Mouse (Mus musculus): ENCODE measurements around the gene Sptlc2.

Sptlc2 gene

DNA sequence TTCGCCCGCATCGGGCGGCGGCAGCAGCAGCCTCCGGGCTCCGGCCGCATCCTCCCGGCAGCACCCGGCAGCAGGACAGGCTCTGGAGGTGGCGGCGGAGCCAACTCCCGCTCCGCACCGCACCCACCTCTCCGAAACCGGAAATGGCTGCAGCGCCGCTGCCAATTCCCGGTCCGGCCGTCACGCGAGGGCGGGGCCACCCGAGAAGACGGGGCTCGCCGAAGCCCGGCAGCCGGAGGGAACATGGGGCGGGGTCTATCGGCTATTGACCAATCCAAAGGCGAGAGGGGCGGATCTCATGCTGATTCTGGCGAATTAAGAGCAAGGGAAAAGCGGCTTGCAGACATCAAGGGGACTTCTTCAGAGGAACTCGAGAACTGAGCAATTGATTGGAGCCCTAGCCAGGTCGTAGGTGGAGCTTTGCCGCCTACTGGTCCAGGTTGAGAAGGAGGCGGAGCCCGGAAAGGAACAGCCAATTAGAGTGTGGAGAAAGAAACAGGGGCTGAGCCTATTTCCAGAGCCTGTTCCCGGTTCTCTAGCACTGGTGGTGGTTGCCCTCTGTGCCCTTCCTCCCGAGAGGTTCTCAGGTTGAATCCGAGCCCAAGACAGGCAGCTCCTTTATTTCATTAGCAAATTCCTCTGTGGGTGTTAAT lies at the start of gene Sptlc2:
Gene Sptlc2, minus strand, starts transcription at position 234 of the 653 bp plus-strand sequence.
- DNase-seq (ENCODE audit: low spot score in 2 of 2), result peak; percentile 99 to 100

DNA sequence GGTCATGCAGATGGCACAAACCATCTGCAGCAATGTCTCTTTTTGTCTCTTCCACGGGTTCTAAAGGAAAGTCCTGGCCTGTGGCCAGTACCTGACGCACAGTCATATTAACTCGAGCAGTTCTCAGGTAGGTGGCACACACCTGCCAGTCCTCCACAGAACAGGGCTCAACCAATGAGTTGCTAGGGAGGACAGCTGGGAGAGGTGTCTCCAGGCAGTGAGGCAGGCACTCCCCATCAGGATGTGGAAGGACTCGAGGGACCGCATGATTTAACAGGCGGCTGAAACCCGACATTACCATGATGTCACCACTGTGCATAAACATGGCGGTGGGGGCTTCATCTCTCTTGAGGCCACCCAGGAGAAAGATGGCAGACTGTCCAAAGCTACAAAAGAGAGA lies 40.7 kb upstream of the Sptlc2 start:
- no peak for DNase-seq (ENCODE audit: low spot score in 2 of 2)

DNA sequence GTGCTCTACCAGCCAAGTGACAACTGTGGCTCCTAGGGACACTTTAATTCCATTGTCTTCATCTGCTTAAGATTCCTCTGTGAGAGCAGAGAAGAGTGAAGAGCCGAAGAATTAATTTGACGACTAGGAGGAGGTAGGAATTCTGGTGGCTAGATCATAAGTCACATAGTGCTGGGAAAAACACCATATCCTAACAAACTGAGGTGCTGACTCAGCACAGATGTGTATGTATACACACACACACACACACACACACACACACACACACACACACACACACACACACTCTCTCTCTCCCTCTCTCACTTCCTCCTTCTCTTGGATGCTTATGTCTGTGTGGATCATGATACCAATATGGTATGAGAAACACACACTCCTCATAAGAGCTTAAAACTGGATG lies 40.1 kb upstream of the Sptlc2 start:
- no peak for DNase-seq (ENCODE audit: low spot score in 2 of 2)

DNA sequence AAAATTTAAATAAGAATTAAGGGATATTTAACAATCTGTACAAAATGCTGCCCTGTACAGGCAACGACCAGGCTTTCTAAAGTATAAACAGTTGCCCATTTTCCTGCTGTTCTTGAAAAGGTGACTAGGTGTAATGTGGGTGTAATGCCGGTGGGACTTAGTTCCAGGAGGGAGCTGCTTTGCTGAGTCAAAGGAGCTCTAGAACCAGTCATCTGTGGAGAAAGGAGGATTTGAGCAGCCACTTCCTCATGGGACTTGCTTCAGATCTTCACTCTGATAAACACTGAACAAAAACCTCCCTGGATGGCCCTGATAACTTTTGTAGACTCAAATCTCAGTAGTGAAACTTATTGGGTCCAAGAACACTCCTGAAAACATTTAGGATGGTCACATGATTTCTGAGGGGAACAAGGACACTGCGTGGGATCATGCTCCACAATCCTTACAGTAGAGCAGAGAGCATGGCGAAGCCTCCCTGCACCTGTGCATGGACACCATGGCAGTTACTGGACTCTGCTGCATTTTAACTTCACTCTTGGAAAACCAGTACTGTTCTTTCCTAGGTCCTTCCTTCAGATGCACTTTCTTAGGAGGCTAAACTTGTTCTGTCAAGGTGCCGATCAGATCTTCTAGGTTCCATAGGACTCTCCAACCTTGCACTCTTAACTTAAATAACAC lies 38.3 kb upstream of the Sptlc2 start:
- no peak for DNase-seq (ENCODE audit: low spot score in 2 of 2)

DNA sequence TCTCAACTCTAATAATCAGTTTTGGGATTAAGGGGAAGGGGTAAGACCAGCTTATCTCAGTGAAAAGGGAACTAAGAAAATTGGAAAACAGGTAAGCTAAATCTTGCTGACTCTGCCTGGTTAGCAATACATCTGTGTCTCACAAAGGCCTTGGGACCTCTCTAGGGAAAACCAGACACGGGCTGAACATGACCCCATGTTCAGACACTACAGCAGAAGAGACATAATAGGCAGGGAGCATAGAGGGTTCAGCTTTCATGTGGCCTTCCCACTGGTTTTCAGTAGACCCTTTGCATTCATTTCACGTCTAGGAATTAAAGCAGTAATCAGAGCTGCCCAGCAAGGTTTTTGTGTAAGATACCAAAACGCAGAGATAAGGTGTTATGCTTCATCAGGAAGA lies 36.4 kb upstream of the Sptlc2 start:
- DNase-seq (ENCODE audit: low spot score in 2 of 2), result no peak

DNA sequence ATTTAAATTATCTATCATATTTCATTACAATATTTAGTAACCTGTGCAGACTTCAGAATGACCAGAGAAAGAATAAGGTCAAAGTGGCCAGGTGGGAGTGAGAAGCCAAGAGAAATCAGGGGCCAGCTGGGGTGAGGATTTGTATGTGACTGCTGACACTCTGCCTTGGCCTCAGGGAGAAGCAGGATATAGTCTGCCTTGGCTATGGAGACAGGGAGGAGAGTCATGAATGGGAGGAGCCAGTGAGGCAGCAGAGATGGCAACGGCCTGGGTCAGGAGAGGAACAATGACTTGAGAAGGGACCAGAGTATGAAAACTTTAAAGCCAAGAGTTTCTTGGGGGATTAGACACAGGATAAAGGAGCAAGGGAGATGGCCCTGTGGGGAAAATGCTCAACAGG lies 35.5 kb upstream of the Sptlc2 start:
- no peak for DNase-seq (ENCODE audit: low spot score in 2 of 2)

DNA sequence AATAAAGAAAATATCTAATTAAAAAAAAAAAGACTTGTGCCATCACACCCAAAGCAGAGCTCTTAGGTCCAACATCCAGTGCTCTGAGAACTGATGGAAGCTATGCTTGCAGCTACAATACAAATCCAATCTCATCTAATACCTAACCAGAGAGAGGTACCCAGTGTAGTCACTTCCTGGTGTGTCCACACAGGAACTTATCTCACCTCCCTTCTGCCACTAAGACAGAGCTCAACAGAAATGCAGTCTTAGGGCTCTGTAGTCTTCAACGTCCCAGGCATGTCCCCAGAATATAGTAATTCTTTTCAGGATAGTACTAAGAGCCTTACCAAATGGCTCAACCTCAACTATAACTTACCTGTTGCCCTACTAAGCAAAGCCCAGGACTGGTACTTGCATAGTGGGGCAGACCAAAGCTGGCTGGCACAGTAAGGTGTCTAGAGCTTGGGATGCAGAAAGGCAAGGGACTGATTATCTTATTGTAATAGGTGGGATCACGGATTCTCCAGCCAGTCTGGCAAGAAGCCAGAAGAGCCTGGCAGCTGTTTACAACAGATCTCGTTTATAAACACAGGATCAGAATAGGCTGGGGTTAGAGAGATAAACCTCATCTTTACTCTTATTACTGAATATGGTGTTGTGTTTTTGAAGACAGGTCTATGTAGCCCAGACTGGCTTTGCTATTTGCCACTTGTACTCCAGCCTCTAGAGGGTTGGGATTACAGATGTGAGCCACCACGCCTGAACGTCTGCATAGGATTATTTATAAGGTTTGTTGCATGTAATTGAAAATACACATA lies 33.8 kb upstream of the Sptlc2 start:
- no peak for DNase-seq (ENCODE audit: low spot score in 2 of 2)

DNA sequence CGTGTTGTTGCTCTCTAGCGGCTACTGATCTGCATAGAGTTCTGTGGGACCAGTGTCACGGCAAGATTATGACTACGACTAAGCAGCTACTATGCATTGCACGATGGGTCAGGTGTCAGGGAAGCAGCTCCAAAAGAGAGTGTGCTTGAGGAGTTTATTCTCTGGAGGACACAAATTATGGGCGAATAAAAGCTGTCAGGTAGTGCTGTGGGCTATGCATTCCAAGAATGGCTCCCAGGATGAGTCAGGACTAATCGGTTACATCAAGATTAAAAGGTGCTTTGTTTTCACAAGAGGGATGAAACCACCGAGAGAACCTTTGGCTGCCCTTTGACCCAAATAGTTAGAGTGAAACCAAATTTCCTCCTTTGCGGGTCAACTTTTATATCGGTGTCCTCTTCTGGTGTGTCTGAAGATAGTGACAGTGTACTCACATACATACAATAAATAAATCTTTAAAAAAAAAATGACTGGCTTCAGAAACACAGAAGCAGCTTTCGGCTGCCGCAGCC lies 31.9 kb upstream of the Sptlc2 start:
- no peak for DNase-seq (ENCODE audit: low spot score in 2 of 2)

DNA sequence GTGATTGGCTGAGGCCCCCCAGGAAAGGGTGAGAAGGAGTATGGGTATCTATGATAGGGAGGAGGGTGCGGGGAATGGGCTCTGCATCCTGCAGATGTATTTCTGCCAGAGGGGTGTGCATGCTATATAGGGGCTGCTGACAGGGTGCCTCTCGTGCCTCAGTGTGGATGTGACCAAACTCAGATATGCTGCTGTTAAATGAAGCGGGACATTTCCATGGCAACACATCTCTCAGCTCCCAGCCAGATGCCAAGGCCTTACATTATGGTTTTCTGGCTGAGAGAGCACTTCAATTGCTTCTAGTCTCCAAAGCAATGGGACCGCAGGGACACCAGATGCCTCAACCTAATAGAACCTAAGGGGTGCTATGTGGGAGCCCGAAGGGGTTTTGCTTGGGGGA lies 30.8 kb upstream of the Sptlc2 start:
- no peak for DNase-seq (ENCODE audit: low spot score in 2 of 2)

DNA sequence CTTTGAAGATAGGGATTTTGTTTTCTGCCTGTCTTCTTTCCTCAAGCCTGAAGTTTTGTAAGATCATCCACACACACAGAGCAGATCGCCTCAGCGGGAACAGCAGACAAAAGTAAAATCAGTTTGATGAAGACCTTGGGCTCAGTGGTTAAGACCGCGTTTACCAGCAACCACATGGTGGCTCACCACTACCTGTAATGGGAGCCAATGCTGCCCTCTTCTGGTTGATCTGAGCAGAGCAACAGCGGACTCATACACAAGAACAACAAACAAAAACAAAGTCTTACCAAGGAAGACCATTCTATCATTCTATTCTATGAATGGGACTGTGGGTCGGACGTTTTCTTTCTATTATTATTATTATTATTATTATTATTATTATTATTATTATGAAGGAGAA lies 28.5 kb upstream of the Sptlc2 start:
- DNase-seq (ENCODE audit: low spot score in 2 of 2), result peak; percentile 31 to 45

DNA sequence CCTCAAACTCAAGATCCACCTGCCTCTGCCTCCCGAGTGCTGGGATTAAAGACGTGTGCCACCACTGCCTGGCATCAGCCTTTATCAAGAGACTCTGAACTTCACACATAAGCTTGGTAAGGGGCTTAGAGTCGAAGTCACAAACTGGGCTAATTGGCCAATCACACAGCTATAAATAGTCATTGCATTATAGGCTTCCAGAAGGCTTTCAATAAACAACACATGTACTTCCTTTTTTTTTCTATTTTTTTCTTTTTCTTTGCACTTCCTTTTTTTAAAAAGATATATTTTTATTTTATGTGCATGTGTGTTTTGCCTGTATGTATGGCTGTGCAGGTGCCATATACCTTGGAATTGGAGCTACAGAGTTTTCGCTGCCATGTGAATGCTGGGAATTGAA lies 27.2 kb upstream of the Sptlc2 start:
- DNase-seq (ENCODE audit: low spot score in 2 of 2), result no peak

DNA sequence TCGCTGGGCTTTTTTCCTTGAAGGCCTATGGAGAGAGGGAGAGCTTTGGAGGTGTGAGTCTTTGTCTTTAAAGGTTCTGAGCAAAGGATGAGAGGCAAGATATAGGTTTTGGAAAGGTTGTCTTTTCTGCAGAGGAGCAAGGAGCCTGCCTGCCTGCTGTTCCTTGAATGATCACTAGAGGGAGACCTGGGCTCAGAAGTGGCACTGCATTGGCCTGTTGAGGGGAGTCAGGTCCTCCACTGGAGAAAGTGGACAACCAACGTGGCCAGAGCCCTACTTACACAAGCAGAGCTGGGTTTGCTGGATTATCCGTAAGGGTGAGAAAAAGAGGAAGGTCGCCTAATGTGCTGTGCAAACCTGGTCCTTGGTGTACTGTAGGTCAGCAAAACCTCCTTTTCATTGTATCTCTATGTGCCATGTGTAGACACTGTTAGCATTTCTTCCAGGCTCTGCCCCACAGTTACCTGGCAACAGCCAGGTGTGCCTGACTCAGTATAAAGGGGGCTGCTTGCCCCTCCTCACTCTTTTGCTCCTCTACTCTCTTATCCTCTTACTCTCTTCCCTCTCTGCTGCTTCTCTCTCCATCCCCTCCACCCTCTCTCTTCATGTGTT lies 25.1 kb upstream of the Sptlc2 start:
- peak; percentile 53 for DNase-seq (ENCODE audit: low spot score in 2 of 2)

DNA sequence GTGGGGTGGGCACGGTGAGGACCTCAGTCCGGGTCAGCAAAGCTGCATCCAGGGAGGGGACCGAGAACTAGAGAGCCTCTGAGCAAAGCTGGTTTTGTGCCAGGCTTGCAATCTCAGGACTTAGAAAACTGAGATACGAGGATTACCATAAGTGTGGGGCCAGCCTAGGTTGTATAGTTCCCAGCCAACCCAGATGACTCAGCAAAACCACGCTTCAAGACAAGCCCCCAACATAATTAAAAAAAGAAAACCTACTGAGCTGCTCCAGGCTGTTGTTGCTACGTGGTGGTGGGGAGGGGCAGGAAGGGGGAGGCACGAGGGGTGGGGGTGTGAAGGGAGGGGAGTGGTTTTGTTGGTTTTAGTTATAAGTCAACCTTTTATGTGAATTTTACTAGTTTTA lies 22.8 kb upstream of the Sptlc2 start:
- no peak for DNase-seq (ENCODE audit: low spot score in 2 of 2)

DNA sequence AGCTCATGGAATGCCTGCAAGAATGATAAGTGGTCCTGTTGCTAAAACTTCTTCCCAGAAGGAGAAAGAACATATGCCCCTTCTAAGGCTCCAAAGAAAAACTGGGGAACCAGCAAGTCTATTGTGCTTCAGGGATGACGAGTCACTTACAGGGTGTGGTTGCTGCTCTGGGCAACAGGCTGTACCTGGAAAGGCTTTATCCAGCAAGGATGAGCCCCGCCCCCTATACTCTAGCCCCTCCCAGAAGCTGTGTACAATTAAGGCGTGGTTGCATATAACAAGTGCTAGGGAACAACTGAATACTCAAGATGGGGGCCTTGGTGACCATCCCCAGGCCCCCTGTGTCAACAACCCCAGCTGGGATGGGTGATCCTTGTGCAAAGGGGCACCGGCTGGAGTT lies 21.0 kb upstream of the Sptlc2 start:
- DNase-seq (ENCODE audit: low spot score in 2 of 2), result no peak

DNA sequence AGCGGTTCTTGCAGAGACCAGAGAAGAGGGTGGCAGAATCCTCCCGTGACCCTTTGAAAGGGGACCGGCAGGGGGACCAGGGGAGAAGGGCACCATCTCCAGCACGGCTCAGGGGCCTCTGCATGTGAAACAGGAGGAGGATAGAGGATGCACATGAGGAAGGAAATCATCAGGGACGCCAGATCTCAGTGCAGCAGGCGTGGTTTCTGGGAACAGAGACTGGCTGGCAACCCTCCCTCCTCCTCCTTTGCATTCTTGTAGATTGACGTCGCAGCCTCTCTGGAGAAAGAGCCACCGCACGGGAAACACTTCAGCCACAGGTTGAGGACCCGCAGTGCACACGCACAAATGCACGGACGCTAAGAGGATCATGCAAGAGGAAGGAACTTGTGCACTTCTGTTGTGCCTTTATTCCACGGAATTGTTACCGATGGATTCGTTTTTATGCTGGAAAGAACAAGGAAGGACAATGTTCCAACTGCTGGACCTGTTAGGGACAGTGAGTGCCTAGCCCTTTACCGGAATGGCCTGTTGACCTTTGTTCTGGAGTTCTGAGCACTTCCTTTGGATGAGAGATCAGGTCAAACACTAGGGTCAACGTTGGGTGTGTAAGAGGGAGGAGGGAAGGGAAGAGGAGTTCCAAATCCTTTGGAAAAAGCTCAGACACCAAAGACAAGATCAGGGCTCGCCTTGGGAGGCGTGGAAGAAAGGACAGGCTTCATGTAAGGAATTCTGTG lies 19.9 kb upstream of the Sptlc2 start:
- DNase-seq (ENCODE audit: low spot score in 2 of 2), result no peak

DNA sequence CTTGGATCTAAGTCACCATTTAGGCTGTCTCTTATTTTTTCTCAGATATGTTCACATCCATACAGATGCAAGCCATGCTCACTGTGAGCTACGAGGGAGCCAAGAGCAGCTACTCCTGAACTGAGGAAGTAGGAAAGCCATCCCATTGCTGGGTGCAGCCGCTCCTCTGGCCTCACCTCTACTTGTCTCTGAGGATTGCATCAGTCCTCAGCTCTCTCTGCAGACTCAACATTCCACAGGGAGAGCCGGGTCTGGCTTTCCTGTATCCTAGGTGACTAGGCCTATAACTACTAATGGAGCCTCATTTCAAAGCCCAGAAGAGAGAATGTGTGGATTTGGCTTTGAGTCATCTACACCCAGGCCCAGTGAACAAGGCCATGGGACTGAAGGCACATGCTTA lies 17.6 kb upstream of the Sptlc2 start:
- no peak for DNase-seq (ENCODE audit: low spot score in 2 of 2)

DNA sequence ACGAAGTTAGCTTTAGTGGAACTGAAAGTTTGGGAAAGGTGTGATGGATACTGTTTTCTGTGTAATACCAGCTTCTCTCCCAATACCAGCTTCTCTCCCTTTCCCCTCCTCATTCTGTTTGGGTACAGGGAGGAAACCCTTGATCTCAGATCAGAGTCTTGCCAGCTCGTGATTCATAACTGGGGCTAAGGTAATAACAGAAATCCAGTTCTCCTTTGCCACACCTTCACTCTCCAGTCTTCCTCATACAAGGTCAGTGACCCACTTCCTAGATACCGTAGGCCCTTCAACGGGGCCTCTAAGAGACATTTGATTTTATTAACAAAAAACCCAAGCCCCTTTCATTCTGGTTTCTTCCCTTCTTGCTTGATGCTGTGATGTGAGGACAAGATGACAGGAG lies 17.0 kb upstream of the Sptlc2 start:
- no peak for DNase-seq (ENCODE audit: low spot score in 2 of 2)

DNA sequence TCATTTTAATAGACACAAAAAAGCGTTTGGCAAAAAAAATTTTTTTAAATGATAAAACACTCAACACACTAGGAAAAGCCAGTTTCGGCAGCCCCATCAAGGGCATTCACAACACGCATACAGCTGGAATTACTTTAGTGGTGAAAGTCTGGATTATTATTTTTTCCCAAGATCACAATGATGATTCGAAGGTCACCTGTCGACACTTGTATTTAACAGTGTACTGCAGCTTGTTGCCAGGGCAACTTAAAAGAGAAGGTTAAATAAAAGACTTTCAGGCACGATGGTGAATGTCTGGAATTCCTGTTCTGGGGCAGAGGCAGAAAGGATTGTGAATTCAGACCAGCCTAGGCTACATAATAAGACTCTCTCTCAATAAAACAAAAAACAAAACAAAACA lies 13.7 kb upstream of the Sptlc2 start:
- no peak for DNase-seq (ENCODE audit: low spot score in 2 of 2)

DNA sequence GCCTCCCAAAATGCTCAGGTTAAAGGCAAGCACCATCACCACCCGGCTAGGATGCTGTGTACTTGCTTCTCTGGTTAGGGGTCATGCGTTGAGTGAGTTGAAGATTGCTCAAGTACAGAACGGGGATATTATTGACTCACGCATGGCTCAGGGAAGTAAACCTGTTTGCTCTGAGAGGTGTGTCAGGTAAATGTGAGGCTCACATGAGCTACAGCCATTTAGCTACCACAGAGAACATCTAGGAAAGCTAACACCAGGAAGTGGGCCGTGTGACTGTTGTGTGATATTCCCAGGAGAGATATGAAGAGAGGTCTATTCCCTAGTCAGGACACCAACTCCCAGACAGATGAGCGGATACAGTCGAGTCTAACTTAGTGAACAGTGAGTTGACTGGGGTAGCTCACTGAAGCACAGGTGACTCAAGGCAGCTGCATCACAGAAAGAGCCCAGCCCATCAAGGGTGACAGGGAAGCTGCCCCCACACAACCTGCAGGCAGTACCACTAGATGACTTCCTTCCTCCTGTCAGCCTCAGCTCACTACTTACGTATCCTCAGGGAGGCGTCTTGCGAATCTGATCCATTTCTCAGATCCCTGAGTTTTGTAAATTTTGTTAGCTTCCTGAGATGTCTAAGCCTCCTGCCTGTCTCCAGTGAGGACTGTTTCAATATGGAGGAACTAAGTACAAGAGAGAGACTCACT lies 11.1 kb upstream of the Sptlc2 start:
- no peak for DNase-seq (ENCODE audit: low spot score in 2 of 2)

DNA sequence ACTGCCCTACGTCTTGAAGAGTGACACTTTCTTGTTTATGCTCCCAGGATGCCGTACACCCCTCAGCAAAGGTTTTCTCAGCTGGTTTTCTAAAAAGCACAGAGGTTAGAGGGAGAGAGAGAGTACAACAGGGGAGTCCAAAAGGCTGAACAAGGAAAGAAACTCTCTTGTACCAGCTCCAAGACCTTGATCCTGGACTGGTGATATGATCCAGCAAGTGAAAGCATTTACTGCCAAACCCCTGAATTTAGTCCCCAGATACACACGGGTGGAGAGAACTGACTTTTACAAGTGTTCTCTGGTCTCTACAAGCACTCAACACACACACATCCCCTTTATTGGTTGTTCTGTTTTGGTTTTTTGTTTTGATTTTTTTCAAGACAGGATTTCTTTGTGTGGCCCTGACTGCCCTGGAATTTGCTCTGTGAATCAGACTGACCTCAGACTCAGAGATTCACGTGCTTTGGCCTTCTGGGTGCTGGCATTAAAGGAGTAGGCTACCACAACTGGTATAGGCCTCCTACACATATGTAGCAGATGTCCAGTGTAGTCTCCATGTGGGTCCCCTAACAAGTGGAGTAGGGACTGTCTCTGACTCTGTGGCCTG lies 9.8 kb upstream of the Sptlc2 start:
- DNase-seq (ENCODE audit: low spot score in 2 of 2), result no peak

DNA sequence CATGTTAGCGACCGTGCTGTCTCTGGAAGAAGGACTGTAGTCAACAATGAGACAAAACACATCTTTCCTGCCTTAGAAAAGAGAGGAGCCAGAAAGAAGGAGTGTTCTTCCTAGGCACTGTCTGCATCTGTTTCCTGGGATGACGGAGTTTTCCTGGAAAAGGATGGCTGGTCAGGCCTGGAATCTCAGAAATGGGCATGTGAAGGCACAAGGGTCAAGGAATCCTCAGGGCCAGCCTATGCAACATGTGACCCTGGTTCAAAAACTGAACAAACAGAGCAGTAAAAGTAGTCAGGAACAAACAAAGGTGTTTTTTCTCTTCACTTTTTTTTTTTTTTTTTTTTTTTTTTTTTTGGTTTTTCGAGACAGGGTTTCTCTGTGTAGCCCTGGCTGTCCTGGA lies 9.0 kb upstream of the Sptlc2 start:
- DNase-seq (ENCODE audit: low spot score in 2 of 2), result no peak
